Mouse (Mus musculus) small intestine, adult 2 months (tissue): ENCODE measurements around the gene Cyp2j5.

Source experiments
- CTCF ChIP-seq: fragments of 200-500 bp; IDR thresholded peaks from 2 replicates; pipeline ENCODE4 v1.5.1; 2012; ENCODE audit warnings: low read depth, mild to moderate bottlenecking, control low read depth, inconsistent platforms, low read length, moderate library complexity, mixed read lengths; ENCODE audit not compliant: insufficient replicate concordance, insufficient read length; ENCODE audit errors: extremely low read depth
- POLR2A ChIP-seq: fragments of 200-500 bp; IDR thresholded peaks from 2 replicates; pipeline ENCODE4 v1.6.1; 2012; ENCODE audit warnings: low read depth, mild to moderate bottlenecking, control low read depth, inconsistent platforms, low read length, moderate library complexity

GRCm38 (mm10) chr4:96590911-96591790 lies 72.8 kb downstream of the Cyp2j5 start, which contains the start of gene Cyp2j9:
- TF ChIP-seq CTCF: no peak
- no peak for TF ChIP-seq POLR2A
